Mouse (Mus musculus) neutrophil, adult 5-6 weeks (primary cell): ENCODE data around the gene Gm17622. TPM values are rescaled to one million over a fixed set of nuclear protein-coding genes. Genes with fewer than 3 reads are reported as not detected.

ENCODE experiments used
- total RNA-seq: library from RNA; stranded (forward); fragments of 200-1000 nt; gene quantifications from 2 replicates; pipeline ENCODE4 v1.2.3, GENCODE M21; 2017

The Gm17622 gene
- total RNA-seq, 1 experiment from 2014 or later, result not detected

Other genes with a start within 250 kb of the Gm17622 start
- gene Poc5, start 102.4 kb upstream of the Gm17622 start, total RNA-seq, result 24.2 and 25.4 TPM in 2 replicates
- not detected in 2 replicates for gene Ankdd1b, start 19.5 kb upstream of the Gm17622 start, total RNA-seq
- 12.3 and 19.2 TPM in 2 replicates for gene Polk, start 51.8 kb downstream of the Gm17622 start, total RNA-seq
- gene Col4a3bp, start 51.9 kb downstream of the Gm17622 start, total RNA-seq, result 90.4 and 96.4 TPM in 2 replicates
- 47.0 and 48.7 TPM in 2 replicates for gene Hmgcr, start 180.2 kb downstream of the Gm17622 start, total RNA-seq